Mouse (Mus musculus): ENCODE results near the gene Nkain4. TPM values are rescaled to one million over a fixed set of nuclear protein-coding genes. Genes with fewer than 3 reads are reported as not detected.
A peak's percentile ranks its signal among the peaks of the same experiment; 100 is the strongest.

The Nkain4 gene
- polyA plus RNA-seq, 1 experiment from 2014 or later = 53.7 TPM

GRCm38 (mm10) chr2:180922739-180923138 lies 31.8 kb downstream of the Nkain4 start:
- Histone ChIP-seq H3K9me3 (replicated peaks; ENCODE audit: control insufficient read depth, low read length) (no peaks in the 10 kb centered on the region), H3K4me3 (replicated peaks; ENCODE audit: low read length) (no peak overlapping the region), H3K4me2 (ENCODE audit: low read depth, low read length) (no peak overlapping the region), H3K9ac (ENCODE audit: low read length) (no peak overlapping the region), H3K27ac (ENCODE audit: low read length) (no peak overlapping the region), H3K36me3 (ENCODE audit: control insufficient read depth, insufficient read depth, low read length) (peaks cover 7% of the 10 kb centered on the region), H3K27me3 (ENCODE audit: control insufficient read depth, insufficient read depth, low read length) (no peaks in the 10 kb centered on the region), H3K4me1 (ENCODE audit: control insufficient read depth, insufficient read depth, low read length) (peaks cover 11% of the 10 kb centered on the region)
- WGBS = 84% methylated on average over 6 of the region's 6 CpGs
- no peak for ATAC-seq (ENCODE audit: insufficient read depth, low FRiP score)

GRCm38 (mm10) chr2:180920810-180921400 lies 33.6 kb downstream of the Nkain4 start, which contains the start of gene Ythdf1:
Ythdf1 (minus strand) TSS chr2:180920949.
- Histone ChIP-seq H3K27ac (ENCODE audit: low read length) (peak within 1 kb of the TSS; percentile 72), H3K4me2 (ENCODE audit: low read depth, low read length) (peak within 1 kb of the TSS; percentile 88), H3K9me3 (replicated peaks; ENCODE audit: control insufficient read depth, low read length) (no peaks in the 10 kb centered on the region), H3K36me3 (ENCODE audit: control insufficient read depth, insufficient read depth, low read length) (peaks cover 10% of the 10 kb centered on the region), H3K9ac (ENCODE audit: low read length) (peak within 1 kb of the TSS; percentile 100), H3K4me3 (replicated peaks; ENCODE audit: low read length) (peak within 1 kb of the TSS; percentile 100), H3K27me3 (ENCODE audit: control insufficient read depth, insufficient read depth, low read length) (no peaks in the 10 kb centered on the region), H3K4me1 (ENCODE audit: control insufficient read depth, insufficient read depth, low read length) (peaks cover 18% of the 10 kb centered on the region)
- WGBS = under 1% methylated on average over 51 of the region's 56 CpGs
- ATAC-seq (ENCODE audit: insufficient read depth, low FRiP score) = peak; percentile 95

GRCm38 (mm10) chr2:180919913-180920809 lies 34.3 kb downstream of the Nkain4 start:
- Histone ChIP-seq H3K27me3 (ENCODE audit: control insufficient read depth, insufficient read depth, low read length) (no peaks in the 10 kb centered on the region), H3K36me3 (ENCODE audit: control insufficient read depth, insufficient read depth, low read length) (peaks cover 10% of the 10 kb centered on the region), H3K4me2 (ENCODE audit: low read depth, low read length) (peak overlapping the region; percentile 88), H3K4me1 (ENCODE audit: control insufficient read depth, insufficient read depth, low read length) (peaks cover 24% of the 10 kb centered on the region), H3K9me3 (replicated peaks; ENCODE audit: control insufficient read depth, low read length) (no peaks in the 10 kb centered on the region), H3K9ac (ENCODE audit: low read length) (peak overlapping the region; percentile 100), H3K4me3 (replicated peaks; ENCODE audit: low read length) (peak overlapping the region; percentile 100), H3K27ac (ENCODE audit: low read length) (peak overlapping the region; percentile 72)
- ATAC-seq (ENCODE audit: insufficient read depth, low FRiP score) = peak; percentile 27; the same call in 1 of the 2 replicates
- WGBS = under 1% methylated on average over 61 of the region's 61 CpGs

GRCm38 (mm10) chr2:180915886-180916433 lies 38.5 kb downstream of the Nkain4 start:
- WGBS = 51% methylated on average over 3 of the region's 3 CpGs
- H3K27ac ChIP-seq (ENCODE audit: low read length) = no peak overlapping the region
- H3K4me2 ChIP-seq (ENCODE audit: low read depth, low read length) = no peak overlapping the region
- H3K9ac ChIP-seq (ENCODE audit: low read length) = no peak overlapping the region
- H3K4me3 ChIP-seq (replicated peaks; ENCODE audit: low read length) = no peak overlapping the region
- no peaks in the 10 kb centered on the region for H3K27me3 ChIP-seq (ENCODE audit: control insufficient read depth, insufficient read depth, low read length)
- no peak for ATAC-seq (ENCODE audit: insufficient read depth, low FRiP score)
- H3K36me3 ChIP-seq (ENCODE audit: control insufficient read depth, insufficient read depth, low read length) = peaks cover 32% of the 10 kb centered on the region
- peaks cover 19% of the 10 kb centered on the region for H3K4me1 ChIP-seq (ENCODE audit: control insufficient read depth, insufficient read depth, low read length)
- no peaks in the 10 kb centered on the region for H3K9me3 ChIP-seq (replicated peaks; ENCODE audit: control insufficient read depth, low read length)

GRCm38 (mm10) chr2:180910928-180911327 lies 43.6 kb downstream of the Nkain4 start:
- no peak for ATAC-seq (ENCODE audit: insufficient read depth, low FRiP score)
- Histone ChIP-seq H3K9ac (ENCODE audit: low read length) (no peak overlapping the region), H3K36me3 (ENCODE audit: control insufficient read depth, insufficient read depth, low read length) (peaks cover 33% of the 10 kb centered on the region), H3K27ac (ENCODE audit: low read length) (no peak overlapping the region), H3K9me3 (replicated peaks; ENCODE audit: control insufficient read depth, low read length) (no peaks in the 10 kb centered on the region), H3K27me3 (ENCODE audit: control insufficient read depth, insufficient read depth, low read length) (no peaks in the 10 kb centered on the region), H3K4me3 (replicated peaks; ENCODE audit: low read length) (no peak overlapping the region), H3K4me2 (ENCODE audit: low read depth, low read length) (no peak overlapping the region), H3K4me1 (ENCODE audit: control insufficient read depth, insufficient read depth, low read length) (peaks cover 6% of the 10 kb centered on the region)
- WGBS = 94% methylated on average over 12 of the region's 12 CpGs

GRCm38 (mm10) chr2:180905556-180906221 lies 48.8 kb downstream of the Nkain4 start:
- no peak overlapping the region for H3K27ac ChIP-seq (ENCODE audit: low read length)
- peaks cover 16% of the 10 kb centered on the region for H3K36me3 ChIP-seq (ENCODE audit: control insufficient read depth, insufficient read depth, low read length)
- no peaks in the 10 kb centered on the region for H3K27me3 ChIP-seq (ENCODE audit: control insufficient read depth, insufficient read depth, low read length)
- no peak overlapping the region for H3K9ac ChIP-seq (ENCODE audit: low read length)
- H3K4me2 ChIP-seq (ENCODE audit: low read depth, low read length) = no peak overlapping the region
- no peaks in the 10 kb centered on the region for H3K9me3 ChIP-seq (replicated peaks; ENCODE audit: control insufficient read depth, low read length)
- ATAC-seq (ENCODE audit: insufficient read depth, low FRiP score) = no peak
- H3K4me3 ChIP-seq (replicated peaks; ENCODE audit: low read length) = no peak overlapping the region
- no peaks in the 10 kb centered on the region for H3K4me1 ChIP-seq (ENCODE audit: control insufficient read depth, insufficient read depth, low read length)
- WGBS = 60% methylated on average over 5 of the region's 5 CpGs

GRCm38 (mm10) chr2:180904435-180905208 lies 49.9 kb downstream of the Nkain4 start:
- no peaks in the 10 kb centered on the region for H3K4me1 ChIP-seq (ENCODE audit: control insufficient read depth, insufficient read depth, low read length)
- no peak overlapping the region for H3K27ac ChIP-seq (ENCODE audit: low read length)
- no peak overlapping the region for H3K4me2 ChIP-seq (ENCODE audit: low read depth, low read length)
- WGBS = 92% methylated on average over 18 of the region's 18 CpGs
- H3K36me3 ChIP-seq (ENCODE audit: control insufficient read depth, insufficient read depth, low read length) = peaks cover 8% of the 10 kb centered on the region; the same call in 1 of the 2 replicates
- no peak for ATAC-seq (ENCODE audit: insufficient read depth, low FRiP score)
- no peaks in the 10 kb centered on the region for H3K9me3 ChIP-seq (replicated peaks; ENCODE audit: control insufficient read depth, low read length)
- no peak overlapping the region for H3K9ac ChIP-seq (ENCODE audit: low read length)
- no peak overlapping the region for H3K4me3 ChIP-seq (replicated peaks; ENCODE audit: low read length)
- H3K27me3 ChIP-seq (ENCODE audit: control insufficient read depth, insufficient read depth, low read length) = no peaks in the 10 kb centered on the region

GRCm38 (mm10) chr2:180902086-180902485 lies 52.4 kb downstream of the Nkain4 start:
- no peak for ATAC-seq (ENCODE audit: insufficient read depth, low FRiP score)
- Histone ChIP-seq H3K27ac (ENCODE audit: low read length) (no peak overlapping the region), H3K36me3 (ENCODE audit: control insufficient read depth, insufficient read depth, low read length) (peaks cover 8% of the 10 kb centered on the region; the same call in 1 of the 2 replicates), H3K27me3 (ENCODE audit: control insufficient read depth, insufficient read depth, low read length) (0 out of 2 replicates have a peak, but pooled peaks cover 2% of the 10 kb centered on the region), H3K9ac (ENCODE audit: low read length) (no peak overlapping the region), H3K9me3 (replicated peaks; ENCODE audit: control insufficient read depth, low read length) (no peaks in the 10 kb centered on the region), H3K4me2 (ENCODE audit: low read depth, low read length) (no peak overlapping the region), H3K4me3 (replicated peaks; ENCODE audit: low read length) (no peak overlapping the region), H3K4me1 (ENCODE audit: control insufficient read depth, insufficient read depth, low read length) (no peaks in the 10 kb centered on the region)
- WGBS = 43% methylated on average over 2 of the region's 2 CpGs
